Mouse (Mus musculus) intestine, embryonic 14.5 days (tissue): Measurements from ENCODE around the gene Cer1. TPM values are rescaled to one million over a fixed set of nuclear protein-coding genes. Genes with fewer than 3 reads are reported as not detected.

Experiments
- ATAC-seq: fragments of 200-750 bp; cut with Nextera tagmentation; replicated peaks from 2 replicates; pipeline ENCODE4 v1.8.0; 2017; ENCODE audit warnings: low read depth, moderate number of reproducible peaks, moderate TSS enrichment, moderate library complexity; ENCODE audit not compliant: low FRiP score, low TSS enrichment
- DNase-seq: peaks from one replicate; pipeline ENCODE4 v3.0.0-alpha.2; 2018; ENCODE audit warnings: low spot score
- H3K27ac ChIP-seq: fragments of 300-500 bp; sonication (generic); 2 replicates; pipeline ENCODE4 v1.5.1; 2014; ENCODE audit warnings: low read depth, mild to moderate bottlenecking, control low read depth
- H3K27me3 ChIP-seq: fragments of 300-500 bp; sonication (generic); replicated peaks from 2 replicates; pipeline ENCODE4 v1.6.1; 2014; ENCODE audit warnings: low read length, control low read depth; ENCODE audit not compliant: control insufficient read depth, insufficient read depth
- H3K36me3 ChIP-seq: fragments of 300-500 bp; sonication (generic); 2 replicates; pipeline ENCODE4 v1.6.1; 2014; ENCODE audit warnings: low read length, control low read depth; ENCODE audit not compliant: control insufficient read depth, insufficient read depth
- H3K4me1 ChIP-seq: fragments of 300-500 bp; sonication (generic); replicated peaks from 2 replicates; pipeline ENCODE4 v1.6.1; 2014; ENCODE audit warnings: low read length, control low read depth, mixed read lengths; ENCODE audit not compliant: control insufficient read depth, insufficient read depth
- H3K4me2 ChIP-seq: fragments of 300-500 bp; sonication (generic); 2 replicates; pipeline ENCODE4 v1.6.1; 2014; ENCODE audit warnings: low read length
- H3K4me3 ChIP-seq: fragments of 300-500 bp; sonication (generic); 2 replicates; pipeline ENCODE4 v1.5.1; 2014; ENCODE audit warnings: low read depth, low read length, control low read depth, mixed read lengths
- H3K9ac ChIP-seq: fragments of 300-500 bp; sonication (generic); 2 replicates; pipeline ENCODE4 v1.6.1; 2014; ENCODE audit warnings: mild to moderate bottlenecking, low read length
- H3K9me3 ChIP-seq: fragments of 300-500 bp; sonication (generic); 2 replicates; pipeline ENCODE4 v1.6.1; 2016; ENCODE audit warnings: low read length, control low read depth; ENCODE audit not compliant: control insufficient read depth
- WGBS: fragments of 180-500 bp; shearing (Covaris S2); extraction: QIAGEN DNeasy Blood & Tissue Kit; methylation state at CpG from one replicate; pipeline ENCODE4 v1.1.7; 2014; 5-methylcytosine and 5-hydroxymethylcytosine counted together
- polyA plus RNA-seq: library from polyadenylated mRNA; unstranded; fragments of >200 nt; fragmentation: Nextera tagmentation; extraction: Ambion mirVana; gene quantifications from 2 replicates; pipeline ENCODE4 v1.2.1, GENCODE M21; 2014

Cer1 gene
- polyA plus RNA-seq, 1 experiment from 2014 or later = 0.16 TPM

DNA sequence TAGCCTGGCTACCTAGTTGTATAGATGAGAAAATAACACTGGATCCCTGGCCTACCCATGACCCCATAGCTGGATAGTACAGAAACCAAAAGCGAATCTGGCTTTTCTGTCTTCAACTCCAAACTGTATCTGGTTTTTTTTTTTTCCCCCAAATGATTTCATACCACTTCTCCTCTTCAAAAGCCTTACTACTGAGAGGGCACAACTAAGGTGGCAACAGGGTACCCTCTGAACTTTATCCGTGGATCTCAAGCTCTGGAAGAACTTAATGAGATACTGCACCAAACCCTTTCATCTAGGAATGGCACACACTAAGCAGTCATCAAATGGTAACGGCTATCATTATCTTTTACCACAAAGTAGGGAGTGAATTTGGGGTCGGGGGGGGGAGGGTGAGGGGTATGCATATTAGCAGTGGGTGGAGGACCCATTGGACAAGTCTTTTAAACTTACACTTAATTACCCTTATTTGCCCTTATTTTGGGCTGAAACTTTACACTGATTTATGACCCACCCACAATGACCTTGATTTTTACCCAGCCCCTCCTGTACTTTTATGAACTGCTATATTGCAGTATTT lies 26.4 kb downstream of the Cer1 start:
- ATAC-seq (no peak), DNase-seq (no peak)
- Histone ChIP-seq H3K27ac (no peak overlapping the region), H3K9ac (peak overlapping the region; percentile 66), H3K4me2 (peak overlapping the region; percentile 65), H3K4me1 (peaks cover 7% of the 10 kb centered on the region; the same call in 1 of the 2 replicates), H3K9me3 (no peaks in the 10 kb centered on the region), H3K4me3 (peak overlapping the region; percentile 61), H3K27me3 (no peaks in the 10 kb centered on the region), H3K36me3 (no peaks in the 10 kb centered on the region)
- 22% methylated on average over 4 of the region's 4 CpGs for WGBS

- no peak overlapping the region for H3K27ac ChIP-seq
- no peak overlapping the region for H3K4me2 ChIP-seq
- H3K9me3 ChIP-seq = no peaks in the 10 kb centered on the region
- no peaks in the 10 kb centered on the region for H3K27me3 ChIP-seq
- no peaks in the 10 kb centered on the region for H3K36me3 ChIP-seq
- no peak overlapping the region for H3K4me3 ChIP-seq
- ATAC-seq (no peak), DNase-seq (no peak)
- H3K9ac ChIP-seq = no peak overlapping the region
- WGBS = 92% methylated on average over 3 of the region's 3 CpGs
- peaks cover 7% of the 10 kb centered on the region; the same call in 1 of the 2 replicates for H3K4me1 ChIP-seq
Observed at GRCm38 (mm10) chr4:82856986-82857385, 28.0 kb downstream of the Cer1 start.

DNA sequence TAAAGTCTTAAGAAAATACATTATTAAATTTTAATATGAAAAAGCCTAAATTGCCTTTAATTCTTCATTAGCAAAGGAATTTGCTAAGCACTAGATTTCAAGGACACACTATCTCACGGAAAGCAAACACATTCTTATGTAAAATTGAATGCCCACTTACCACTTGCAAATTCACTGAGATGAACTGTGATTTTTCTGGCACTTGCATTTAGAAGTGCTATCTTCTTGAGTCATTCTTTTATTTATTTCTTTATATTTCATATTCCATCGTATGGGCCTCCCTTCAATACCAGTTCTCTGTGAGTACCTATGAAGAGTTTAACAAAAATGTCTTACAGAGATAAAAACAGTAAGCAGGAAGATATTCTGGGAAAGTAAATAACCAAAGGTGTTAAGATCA lies 31.1 kb downstream of the Cer1 start:
- H3K9ac ChIP-seq = no peak overlapping the region
- peaks cover 7% of the 10 kb centered on the region; the same call in 1 of the 2 replicates for H3K4me1 ChIP-seq
- no peaks in the 10 kb centered on the region for H3K27me3 ChIP-seq
- no peaks in the 10 kb centered on the region for H3K36me3 ChIP-seq
- no peaks in the 10 kb centered on the region for H3K9me3 ChIP-seq
- no peak for DNase-seq
- 83% methylated on average over 2 of the region's 2 CpGs for WGBS
- no peak for ATAC-seq
- no peak overlapping the region for H3K4me2 ChIP-seq
- no peak overlapping the region for H3K4me3 ChIP-seq
- H3K27ac ChIP-seq = no peak overlapping the region

GRCm38 (mm10) chr4:82848552-82849234 lies 36.3 kb downstream of the Cer1 start:
- WGBS = 48% methylated on average over 5 of the region's 5 CpGs
- H3K27me3 ChIP-seq = no peaks in the 10 kb centered on the region
- H3K4me2 ChIP-seq = no peak overlapping the region
- H3K4me1 ChIP-seq = no peaks in the 10 kb centered on the region
- H3K9me3 ChIP-seq = no peaks in the 10 kb centered on the region
- ATAC-seq (no peak), DNase-seq (no peak)
- no peak overlapping the region for H3K9ac ChIP-seq
- H3K4me3 ChIP-seq = no peak overlapping the region
- H3K27ac ChIP-seq = no peak overlapping the region
- H3K36me3 ChIP-seq = peaks cover 9% of the 10 kb centered on the region; the same call in 1 of the 2 replicates

DNA sequence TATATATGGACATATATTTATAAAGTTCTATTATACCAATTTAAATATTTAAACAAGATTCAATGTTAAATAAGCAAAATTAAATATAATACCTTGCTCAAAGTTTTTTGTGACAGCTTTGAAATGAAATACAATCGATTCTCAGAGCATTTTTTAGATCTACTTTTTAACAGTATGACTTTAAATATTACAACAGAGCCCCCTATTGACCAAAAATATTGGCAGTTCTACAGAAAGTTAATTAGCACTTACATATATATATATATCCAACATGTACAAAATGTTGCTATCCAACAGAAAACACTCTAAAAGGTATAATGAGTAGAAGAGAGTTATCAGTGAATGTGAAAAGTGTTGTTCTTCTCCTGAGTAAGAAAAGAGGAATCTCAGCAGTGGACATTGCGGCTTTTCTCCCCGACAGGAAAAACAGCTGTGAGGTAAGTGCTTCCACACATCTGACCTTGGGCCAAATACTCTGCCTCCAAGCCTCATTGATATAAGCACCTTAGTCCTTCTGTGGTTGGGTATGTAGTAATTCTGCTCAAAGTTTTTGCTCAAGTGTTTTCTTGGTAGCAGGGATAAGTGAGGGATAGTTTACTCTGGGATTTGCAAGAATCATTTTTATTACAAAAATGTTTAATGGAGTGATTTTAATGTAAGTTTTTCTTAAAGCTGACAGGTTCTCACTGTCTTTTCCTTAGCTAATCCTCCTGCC lies 47.3 kb downstream of the Cer1 start:
- DNase-seq = no peak
- H3K36me3 ChIP-seq = peaks cover 33% of the 10 kb centered on the region

More for the DNA sequence above, 47.3 kb downstream of the Cer1 start:
- 72% methylated on average over 3 of the region's 3 CpGs for WGBS
- H3K4me1 ChIP-seq = no peaks in the 10 kb centered on the region
- ATAC-seq = no peak
- no peak overlapping the region for H3K9ac ChIP-seq
- H3K4me2 ChIP-seq = no peak overlapping the region
- no peaks in the 10 kb centered on the region for H3K27me3 ChIP-seq
- no peak overlapping the region for H3K27ac ChIP-seq
- H3K9me3 ChIP-seq = no peaks in the 10 kb centered on the region
- H3K4me3 ChIP-seq = no peak overlapping the region

Other genes with a start within 250 kb of the Cer1 start
- gene Nfib, start 179.4 kb downstream of the Cer1 start, polyA plus RNA-seq = 61.7 and 66.8 TPM in 2 replicates
- gene Zdhhc21, start 25.2 kb downstream of the Cer1 start, polyA plus RNA-seq = 15.4 and 17.3 TPM in 2 replicates
- 18.2 and 19.5 TPM in 2 replicates for gene Frem1, start 167.2 kb upstream of the Cer1 start, polyA plus RNA-seq